In genomic region chr17:44608907-44609306, GRCm38 (mm10) we compare ENCODE assay signal across 16 mouse cellular contexts.
"Had no signal": no experiment of that assay in that cellular context is flagged by ENCODE, and none has a peak within 500 bp of the region (broad histone marks: within the 10 kb centered on the region; RNA-seq: fewer than 3 reads in every experiment).

No protein-coding gene starts in this region.

- H3K4me3 ChIP-seq: kidney, embryonic 15.5 days; liver, embryonic 13.5 days; midbrain, embryonic 12.5 days; midbrain, embryonic 15.5 days; neural tube, embryonic 13.5 days had no signal

- H3K4me2 ChIP-seq: kidney, embryonic 15.5 days; liver, embryonic 13.5 days; midbrain, embryonic 12.5 days; midbrain, embryonic 15.5 days; neural tube, embryonic 13.5 days had no signal

- H3K4me1 ChIP-seq: midbrain, embryonic 15.5 days had no signal

- H3K36me3 ChIP-seq: kidney, embryonic 15.5 days; liver, embryonic 13.5 days; midbrain, embryonic 12.5 days; midbrain, embryonic 15.5 days; neural tube, embryonic 13.5 days had no signal

- DNase-seq: kidney, adult 8-10 months; kidney, postnatal 10 days; kidney, postnatal 36 days; layer of hippocampus, postnatal 36 days; left cerebral cortex, postnatal 4 days; liver, embryonic 13.5 days; lung, adult 2 months; lung, postnatal 14 days; lung, postnatal 4 days; retina, postnatal 1 day; thymus, adult 18-20 months; thymus, postnatal 4 days had no signal

- ATAC-seq: midbrain, embryonic 15.5 days had no signal

- H3K9me3 ChIP-seq: kidney, embryonic 15.5 days; liver, embryonic 13.5 days; midbrain, embryonic 12.5 days; midbrain, embryonic 15.5 days; neural tube, embryonic 13.5 days had no signal

- H3K27ac ChIP-seq: kidney, embryonic 15.5 days; liver, embryonic 13.5 days; midbrain, embryonic 12.5 days; midbrain, embryonic 15.5 days; neural tube, embryonic 13.5 days had no signal

- H3K27me3 ChIP-seq: liver, embryonic 13.5 days; midbrain, embryonic 12.5 days; midbrain, embryonic 15.5 days; neural tube, embryonic 13.5 days had no signal

- H3K9ac ChIP-seq: kidney, embryonic 15.5 days; liver, embryonic 13.5 days; midbrain, embryonic 12.5 days; midbrain, embryonic 15.5 days; neural tube, embryonic 13.5 days had no signal
